Mouse (Mus musculus): ENCODE results near the gene Sgsm1.

GRCm38 (mm10) chr5:113265637-113266036 is 44.9 kb downstream of the Sgsm1 start:
- TF ChIP-seq CTCF (IDR thresholded peaks at IDR 0.05; ENCODE audit: control insufficient read depth, insufficient read depth, insufficient read length) (no peak), USF1 (IDR thresholded peaks at IDR 0.05; ENCODE audit: low read depth) (no peak), MAX (IDR thresholded peaks at IDR 0.05) (no peak), CEBPB (IDR thresholded peaks at IDR 0.05; ENCODE audit: low read depth) (no peak)
